Mouse (Mus musculus) colon, adult 2 months (tissue): ENCODE measurements around the gene Vwa3b. TPM values are rescaled to one million over a fixed set of nuclear protein-coding genes. Genes with fewer than 3 reads are reported as not detected.

Experiments
- polyA plus RNA-seq: library from polyadenylated mRNA; depleted of rRNA; stranded (reverse); fragments of >200 nt; gene quantifications from 2 replicates; pipeline ENCODE4 v1.2.3, GENCODE M21; 2012; rRNA removed

The Vwa3b gene
- 0.52 and 0.84 TPM in 2 replicates for polyA plus RNA-seq

DNA sequence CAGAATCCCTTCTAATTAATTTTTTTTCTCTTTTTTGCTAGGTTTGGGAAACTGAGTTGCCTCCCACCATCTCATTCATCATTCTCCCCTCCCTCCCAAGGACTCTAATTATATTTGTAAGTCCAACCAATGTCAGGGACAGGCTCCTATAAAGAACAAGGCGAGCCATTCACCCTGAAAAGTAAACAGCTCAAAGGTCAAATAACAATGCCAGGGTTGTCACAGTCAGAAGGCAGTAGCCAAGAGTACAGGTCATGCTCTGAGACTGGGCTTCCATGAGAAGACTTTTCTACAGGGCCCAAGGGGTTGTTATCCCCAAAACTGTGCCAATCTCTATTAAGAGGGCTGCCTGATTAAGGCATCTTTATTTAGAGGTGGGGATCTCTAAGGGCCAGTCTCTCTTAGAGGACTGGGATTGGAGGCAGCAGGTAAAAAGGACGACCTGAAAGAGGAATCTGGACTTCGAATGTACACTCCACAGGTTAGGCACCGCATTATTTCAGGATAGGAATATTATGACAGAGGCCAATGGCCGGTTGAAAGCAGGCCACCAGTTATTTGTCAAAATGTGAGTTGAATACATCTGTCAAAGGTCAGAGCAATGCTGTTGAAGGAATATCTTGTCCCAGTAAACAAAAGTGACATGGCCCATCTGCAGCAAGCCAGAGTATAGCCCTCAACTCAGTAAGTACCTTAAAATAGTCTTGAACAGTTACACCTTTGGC is at the start of gene Vwa3b:
Gene Vwa3b (plus strand): TSS at position 635 of the 725 bp plus-strand sequence.

DNA sequence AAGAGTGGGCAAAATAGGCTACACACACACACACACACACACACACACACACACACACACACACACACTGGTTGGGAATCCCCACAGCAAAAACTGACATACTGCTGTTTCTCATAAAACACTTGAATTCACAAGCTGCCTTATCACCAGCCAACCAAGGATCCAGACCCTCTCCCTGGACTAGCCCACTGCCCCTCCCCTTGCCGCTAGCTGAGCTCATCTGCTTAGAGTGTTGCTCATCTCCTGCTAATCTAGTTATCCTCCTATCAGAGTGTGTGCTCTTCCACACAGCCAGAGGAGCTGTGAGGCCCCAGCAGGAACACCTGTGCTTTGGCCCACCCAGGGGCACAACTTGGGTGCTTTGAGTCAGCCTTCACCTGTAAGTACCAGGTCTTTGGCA is 187.7 kb downstream of the Vwa3b start, which contains the start of gene Cnga3:
Gene Cnga3 (plus strand): TSS at position 291 of the 400 bp plus-strand sequence.

Other genes with a start within 250 kb of the Vwa3b start
- 30.9 and 38.1 TPM in 2 replicates for gene Tmem131, start 82.9 kb upstream of the Vwa3b start, polyA plus RNA-seq
- gene Cnga3, start 187.8 kb downstream of the Vwa3b start, polyA plus RNA-seq = 0.19 and 0.35 TPM in 2 replicates